ENCODE assay signal across 24 mouse cellular contexts in genomic region chr2:10718366-10718765, GRCm38 (mm10).
"Had no signal": no experiment of that assay in that cellular context is flagged by ENCODE, and none has a peak within 500 bp of the region (broad histone marks: within the 10 kb centered on the region; RNA-seq: fewer than 3 reads in every experiment).

No protein-coding gene starts in this region.

- H3K4me3 ChIP-seq: gastrocnemius, adult 2 months; heart, embryonic 10.5 days; heart, embryonic 12.5 days; hindbrain, embryonic 13.5 days; hindbrain, embryonic 15.5 days; limb, embryonic 13.5 days; limb, embryonic 15.5 days; liver, embryonic 12.5 days had no signal

- ATAC-seq: hindbrain, postnatal 0 days; intestine, embryonic 16.5 days; liver, embryonic 12.5 days had no signal

- H3K4me2 ChIP-seq: heart, embryonic 12.5 days; hindbrain, embryonic 13.5 days; hindbrain, embryonic 15.5 days; limb, embryonic 13.5 days; limb, embryonic 15.5 days; liver, embryonic 12.5 days had no signal

- H3K4me1 ChIP-seq: heart, embryonic 10.5 days; heart, embryonic 12.5 days; hindbrain, embryonic 13.5 days; hindbrain, embryonic 15.5 days; limb, embryonic 13.5 days; limb, embryonic 15.5 days; liver, embryonic 12.5 days had no signal

- H3K9me3 ChIP-seq: heart, embryonic 10.5 days; heart, embryonic 12.5 days; hindbrain, embryonic 13.5 days; hindbrain, embryonic 15.5 days; limb, embryonic 13.5 days; limb, embryonic 15.5 days; liver, embryonic 12.5 days had no signal

- H3K27ac ChIP-seq: gastrocnemius, adult 2 months; heart, embryonic 10.5 days; hindbrain, embryonic 13.5 days; hindbrain, embryonic 15.5 days; hindbrain, postnatal 0 days; limb, embryonic 13.5 days; limb, embryonic 15.5 days; liver, embryonic 12.5 days; liver, embryonic 14.5 days had no signal

- DNase-seq: gastrocnemius, adult 2 months; gastrocnemius, postnatal 10 days; gastrocnemius, postnatal 25 days; heart, adult 18-20 months; heart, postnatal 10 days; heart, postnatal 4 days; kidney, adult 11 months; kidney, adult 2 months; kidney, adult 9 months; kidney, postnatal 36 days; layer of hippocampus, adult 9-11 months; layer of hippocampus, postnatal 36 days; left cerebral cortex, postnatal 4 days; lung, adult 18-20 months had no signal

- H3K9ac ChIP-seq: heart, embryonic 12.5 days; hindbrain, embryonic 13.5 days; hindbrain, embryonic 15.5 days; limb, embryonic 13.5 days; limb, embryonic 15.5 days; liver, embryonic 12.5 days; liver, embryonic 14.5 days had no signal

- H3K27me3 ChIP-seq: heart, embryonic 12.5 days; hindbrain, embryonic 13.5 days; hindbrain, embryonic 15.5 days; limb, embryonic 15.5 days; liver, embryonic 12.5 days had no signal

- H3K36me3 ChIP-seq: heart, embryonic 10.5 days; heart, embryonic 12.5 days; hindbrain, embryonic 13.5 days; hindbrain, embryonic 15.5 days; limb, embryonic 13.5 days; limb, embryonic 15.5 days; liver, embryonic 12.5 days had no signal
